Mouse (Mus musculus): ENCODE measurements around the gene Mtmr12. TPM values are rescaled to one million over a fixed set of nuclear protein-coding genes. Genes with fewer than 3 reads are reported as not detected.

Gene Mtmr12
- polyA plus RNA-seq, 1 experiment from 2014 or later = 23.4 TPM

DNA sequence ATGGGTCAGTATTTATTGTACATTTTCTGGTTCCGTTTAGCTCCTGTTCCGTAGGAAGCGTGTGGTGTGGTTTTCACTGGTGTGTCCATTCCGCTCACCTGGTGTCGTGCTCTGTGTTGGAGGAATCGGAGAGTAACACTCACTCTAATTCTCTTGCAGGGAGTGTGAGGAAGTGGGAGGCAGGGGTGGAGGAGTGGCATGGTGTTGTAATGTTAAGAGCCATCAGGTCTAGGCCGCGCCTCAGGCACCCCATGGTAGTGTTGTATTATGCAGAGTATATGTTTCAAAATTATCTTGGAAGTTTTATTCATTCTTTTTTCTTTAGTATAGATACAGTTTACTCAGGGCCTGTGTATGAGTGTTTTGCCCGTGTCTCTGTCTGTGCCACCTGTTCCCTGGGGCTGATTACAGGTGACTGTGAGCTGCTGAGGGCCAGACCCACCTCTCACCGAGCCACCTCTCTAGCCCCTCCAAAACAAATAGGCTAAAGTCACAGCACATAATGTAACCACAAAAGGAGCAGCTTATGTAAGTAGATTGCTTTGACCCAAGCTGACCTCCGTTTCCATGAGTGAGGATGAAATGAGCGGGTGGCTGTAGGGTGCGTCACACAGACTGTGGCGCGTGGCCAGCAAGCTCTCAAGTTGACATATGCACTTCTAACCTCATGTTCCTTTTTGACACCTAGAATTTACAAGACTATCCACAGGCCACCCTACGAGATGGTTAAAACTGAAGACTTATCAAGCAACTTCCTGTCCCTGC lies 53.1 kb downstream of the Mtmr12 start:
- H3K9me3 ChIP-seq (ENCODE audit: low read depth, low read length) = no peaks in the 10 kb centered on the region
- H3K4me1 ChIP-seq (ENCODE audit: insufficient read depth) = no peaks in the 10 kb centered on the region
- DNase-seq (no peak), ATAC-seq (ENCODE audit: insufficient read depth) (no peak)
- no peak overlapping the region for H3K4me2 ChIP-seq
- H3K27ac ChIP-seq (ENCODE audit: low read depth) = no peak overlapping the region
- no peaks in the 10 kb centered on the region for H3K27me3 ChIP-seq (ENCODE audit: insufficient read depth, low read length)
- H3K4me3 ChIP-seq (ENCODE audit: low read depth, low read length) = no peak overlapping the region
- H3K36me3 ChIP-seq (ENCODE audit: insufficient read depth) = peaks cover 55% of the 10 kb centered on the region
- TF ChIP-seq CTCF (IDR thresholded peaks at IDR 0.05; ENCODE audit: low read depth) = no peak
- H3K9ac ChIP-seq = no peak overlapping the region
- 86% methylated on average over 16 of the region's 16 CpGs for WGBS

DNA sequence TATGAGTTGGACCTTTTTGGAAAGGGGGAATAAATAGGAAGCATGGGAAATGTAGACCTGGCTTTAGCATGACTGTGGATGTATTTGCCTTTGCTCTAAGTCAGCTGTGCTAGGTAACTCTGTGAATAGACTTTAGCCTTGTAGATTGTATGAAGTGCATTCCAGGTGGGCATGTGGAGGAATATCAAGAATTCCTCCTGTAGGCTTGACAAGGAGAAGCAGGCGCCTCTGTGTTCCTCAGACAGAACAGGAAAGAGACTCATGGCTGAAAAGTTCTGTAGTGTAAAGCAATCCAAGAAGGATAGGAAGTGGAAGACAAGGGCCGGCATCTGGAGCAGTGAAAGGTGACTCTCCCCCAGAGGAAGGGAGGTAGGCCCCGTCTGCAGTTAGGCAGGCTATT lies 58.2 kb downstream of the Mtmr12 start:
- no peak overlapping the region for H3K4me3 ChIP-seq (ENCODE audit: low read depth, low read length)
- H3K4me1 ChIP-seq (ENCODE audit: insufficient read depth) = no peaks in the 10 kb centered on the region
- ATAC-seq (ENCODE audit: insufficient read depth) (no peak), DNase-seq (no peak)
- no peak overlapping the region for H3K9ac ChIP-seq
- no peak for TF ChIP-seq CTCF (IDR thresholded peaks at IDR 0.05; ENCODE audit: low read depth)
- H3K9me3 ChIP-seq (ENCODE audit: low read depth, low read length) = no peaks in the 10 kb centered on the region
- no peak overlapping the region for H3K4me2 ChIP-seq
- WGBS = 79% methylated on average over 3 of the region's 3 CpGs
- no peak overlapping the region for H3K27ac ChIP-seq (ENCODE audit: low read depth)
- no peaks in the 10 kb centered on the region for H3K27me3 ChIP-seq (ENCODE audit: insufficient read depth, low read length)
- peaks cover 81% of the 10 kb centered on the region for H3K36me3 ChIP-seq (ENCODE audit: insufficient read depth)

DNA sequence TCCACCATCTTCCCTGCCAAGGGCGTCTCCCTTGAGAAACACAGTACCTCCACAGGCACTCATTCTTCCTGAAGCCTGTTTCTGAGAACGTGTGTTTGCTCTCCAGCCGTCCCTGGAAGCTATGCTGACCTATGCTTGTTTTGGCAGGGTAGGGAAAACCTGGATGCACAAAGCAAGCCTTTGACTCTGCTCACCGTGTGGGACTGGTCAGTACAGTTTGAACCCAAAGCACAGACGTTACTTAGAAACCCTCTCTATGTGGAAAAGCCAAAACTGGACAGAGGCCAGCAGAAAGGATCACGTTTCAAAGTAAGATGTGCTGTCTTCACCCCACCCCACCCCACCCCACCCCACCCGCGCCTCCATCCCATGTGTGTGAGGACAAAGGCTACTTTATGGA lies 61.6 kb downstream of the Mtmr12 start:
- Histone ChIP-seq H3K4me1 (ENCODE audit: insufficient read depth) (no peaks in the 10 kb centered on the region), H3K27me3 (ENCODE audit: insufficient read depth, low read length) (no peaks in the 10 kb centered on the region), H3K9me3 (ENCODE audit: low read depth, low read length) (no peaks in the 10 kb centered on the region), H3K27ac (ENCODE audit: low read depth) (no peak overlapping the region), H3K4me3 (ENCODE audit: low read depth, low read length) (no peak overlapping the region), H3K36me3 (ENCODE audit: insufficient read depth) (peaks cover 89% of the 10 kb centered on the region), H3K9ac (no peak overlapping the region), H3K4me2 (no peak overlapping the region)
- DNase-seq (peak; percentile 58), ATAC-seq (ENCODE audit: insufficient read depth) (peak; percentile 50)
- TF ChIP-seq CTCF (IDR thresholded peaks at IDR 0.05; ENCODE audit: low read depth) = no peak
- WGBS = 44% methylated on average over 8 of the region's 8 CpGs

DNA sequence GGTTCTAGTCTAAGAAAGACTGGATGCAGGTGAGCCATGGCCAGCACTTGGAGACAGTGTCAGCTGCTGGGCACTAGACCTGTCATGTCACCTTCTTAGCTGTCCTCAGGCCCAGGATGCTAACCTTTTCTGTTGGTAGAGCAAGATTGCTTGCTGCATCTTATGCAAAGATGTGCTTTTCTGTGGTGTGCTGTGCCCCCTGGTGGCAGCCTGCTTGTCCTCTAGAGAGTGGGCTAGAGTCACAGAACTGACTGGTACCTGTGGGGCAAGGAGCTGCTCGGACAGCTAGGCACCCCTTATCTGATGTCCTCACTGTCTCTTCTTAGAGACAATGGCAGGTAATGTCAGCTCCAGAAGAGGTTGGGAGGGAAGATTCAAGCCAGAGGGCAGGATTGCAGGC lies 63.2 kb downstream of the Mtmr12 start:
- peak; percentile 52; the same call in 1 of the 2 replicates for ATAC-seq (ENCODE audit: insufficient read depth)
- H3K27ac ChIP-seq (ENCODE audit: low read depth) = no peak overlapping the region
- 25% methylated on average over 1 of the region's 1 CpGs for WGBS

DNA sequence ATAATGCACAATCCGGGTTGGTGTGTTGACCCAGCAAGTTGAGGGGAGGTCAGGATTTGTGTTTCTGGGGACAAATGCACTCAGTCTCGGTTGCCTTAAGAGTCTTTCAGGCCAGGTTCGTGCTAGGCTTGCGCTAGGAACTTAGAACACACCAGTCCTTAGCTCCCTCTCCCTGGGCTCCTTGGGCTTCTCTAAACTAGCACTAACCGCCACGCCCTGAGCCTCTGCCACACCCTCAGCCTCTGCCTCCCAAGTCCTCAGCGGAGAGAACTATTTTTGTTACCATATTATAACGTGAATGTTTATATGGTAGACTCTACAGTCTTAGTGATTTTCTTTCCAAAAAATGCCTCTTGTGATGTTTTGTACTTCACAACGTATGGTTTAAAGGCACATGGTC lies 66.5 kb downstream of the Mtmr12 start:
- WGBS = 66% methylated on average over 9 of the region's 9 CpGs
- H3K27me3 ChIP-seq (ENCODE audit: insufficient read depth, low read length) = no peaks in the 10 kb centered on the region
- no peak overlapping the region for H3K9ac ChIP-seq
- ATAC-seq (ENCODE audit: insufficient read depth) (no peak), DNase-seq (no peak)
- no peaks in the 10 kb centered on the region for H3K9me3 ChIP-seq (ENCODE audit: low read depth, low read length)
- H3K27ac ChIP-seq (ENCODE audit: low read depth) = no peak overlapping the region
- no peak overlapping the region for H3K4me2 ChIP-seq
- no peak overlapping the region for H3K4me3 ChIP-seq (ENCODE audit: low read depth, low read length)
- TF ChIP-seq CTCF (IDR thresholded peaks at IDR 0.05; ENCODE audit: low read depth) = no peak
- no peaks in the 10 kb centered on the region for H3K4me1 ChIP-seq (ENCODE audit: insufficient read depth)
- H3K36me3 ChIP-seq (ENCODE audit: insufficient read depth) = peaks cover 42% of the 10 kb centered on the region

More for the DNA sequence above, 63.2 kb downstream of the Mtmr12 start:
- Histone ChIP-seq H3K36me3 (ENCODE audit: insufficient read depth) (peaks cover 74% of the 10 kb centered on the region), H3K9me3 (ENCODE audit: low read depth, low read length) (no peaks in the 10 kb centered on the region), H3K4me3 (ENCODE audit: low read depth, low read length) (no peak overlapping the region), H3K9ac (no peak overlapping the region), H3K4me1 (ENCODE audit: insufficient read depth) (no peaks in the 10 kb centered on the region), H3K27me3 (ENCODE audit: insufficient read depth, low read length) (no peaks in the 10 kb centered on the region), H3K4me2 (no peak overlapping the region)
- TF ChIP-seq CTCF (IDR thresholded peaks at IDR 0.05; ENCODE audit: low read depth) = peak; percentile 87
- peak; percentile 87 for DNase-seq

DNA sequence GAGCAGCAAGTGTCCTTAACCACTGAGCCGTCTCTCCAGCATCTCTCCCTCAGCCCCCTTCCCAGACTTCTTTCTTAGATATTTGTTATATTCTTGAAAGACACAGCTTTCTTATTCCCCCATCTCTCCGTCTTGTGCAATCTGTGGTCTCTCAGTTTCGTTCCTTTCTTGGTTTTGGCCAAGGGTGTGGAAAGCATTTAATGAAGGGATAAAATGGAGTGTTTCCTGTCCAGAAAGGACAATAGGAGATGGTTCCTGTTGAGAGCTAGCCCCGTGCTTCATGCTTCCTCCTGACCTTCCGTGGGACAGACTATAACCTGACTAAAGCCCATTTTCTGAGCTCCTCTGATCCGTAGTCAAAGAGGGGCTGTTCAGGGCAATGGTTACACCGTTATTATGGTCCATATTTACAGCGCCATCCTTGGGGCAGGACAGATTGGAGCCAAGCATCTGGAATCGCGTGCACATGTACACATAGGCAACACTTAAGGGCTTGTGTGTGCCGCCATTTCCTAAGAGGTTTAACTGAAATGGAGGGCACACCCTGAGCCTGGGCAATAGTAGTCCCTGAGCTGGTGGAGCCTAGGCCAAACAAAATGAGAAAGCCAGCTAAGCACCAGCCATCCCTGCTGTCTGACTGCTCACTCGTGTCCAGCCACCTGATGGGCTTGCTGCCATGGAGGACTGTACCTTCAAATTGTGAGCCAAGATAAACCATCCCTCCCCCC lies 68.7 kb downstream of the Mtmr12 start:
- no peaks in the 10 kb centered on the region for H3K27me3 ChIP-seq (ENCODE audit: insufficient read depth, low read length)
- H3K27ac ChIP-seq (ENCODE audit: low read depth) = no peak overlapping the region
- DNase-seq (no peak), ATAC-seq (ENCODE audit: insufficient read depth) (no peak)
- no peaks in the 10 kb centered on the region for H3K9me3 ChIP-seq (ENCODE audit: low read depth, low read length)
- H3K4me3 ChIP-seq (ENCODE audit: low read depth, low read length) = no peak overlapping the region
- H3K36me3 ChIP-seq (ENCODE audit: insufficient read depth) = peaks cover 25% of the 10 kb centered on the region
- H3K9ac ChIP-seq = no peak overlapping the region
- WGBS = 82% methylated on average over 12 of the region's 12 CpGs
- no peak overlapping the region for H3K4me2 ChIP-seq
- no peaks in the 10 kb centered on the region for H3K4me1 ChIP-seq (ENCODE audit: insufficient read depth)
- no peak for TF ChIP-seq CTCF (IDR thresholded peaks at IDR 0.05; ENCODE audit: low read depth)

DNA sequence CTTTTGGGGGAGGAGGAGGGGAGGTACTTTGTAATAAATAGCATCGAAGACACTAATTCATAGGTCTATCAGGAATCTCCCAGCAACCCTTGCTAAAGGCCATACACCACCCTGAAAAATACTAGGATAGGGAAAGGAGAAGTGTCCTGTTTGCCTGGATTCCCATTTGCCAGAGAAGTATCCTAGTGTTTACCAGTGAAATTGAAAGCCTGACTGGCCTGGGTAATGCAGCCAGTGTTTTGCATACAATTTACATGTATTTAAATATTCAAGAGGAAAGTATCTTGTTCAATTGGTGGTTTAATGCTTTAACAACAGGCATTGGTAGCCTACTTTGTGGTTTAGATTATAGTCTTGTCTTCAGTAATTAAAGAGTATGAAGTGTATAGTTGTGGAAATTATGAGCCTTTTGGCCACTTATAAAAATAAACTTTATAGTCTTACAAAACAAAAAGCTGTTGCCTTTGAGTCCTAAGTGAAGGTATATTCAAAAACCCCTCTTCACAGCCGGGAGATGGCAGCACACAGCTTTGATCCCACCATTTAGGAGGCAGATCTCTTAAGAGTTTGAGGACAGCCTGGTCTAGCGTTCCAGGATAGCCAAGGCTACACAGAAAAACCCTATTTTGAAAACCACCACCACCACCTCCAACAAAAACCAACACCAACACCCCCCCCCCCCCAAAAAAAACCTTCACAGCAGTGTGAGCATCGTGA lies 69.4 kb downstream of the Mtmr12 start:
- Histone ChIP-seq H3K4me3 (ENCODE audit: low read depth, low read length) (no peak overlapping the region), H3K27ac (ENCODE audit: low read depth) (no peak overlapping the region), H3K27me3 (ENCODE audit: insufficient read depth, low read length) (no peaks in the 10 kb centered on the region), H3K9ac (no peak overlapping the region), H3K4me1 (ENCODE audit: insufficient read depth) (no peaks in the 10 kb centered on the region), H3K36me3 (ENCODE audit: insufficient read depth) (peaks cover 17% of the 10 kb centered on the region), H3K9me3 (ENCODE audit: low read depth, low read length) (no peaks in the 10 kb centered on the region), H3K4me2 (no peak overlapping the region)
- DNase-seq (peak; percentile 18), ATAC-seq (ENCODE audit: insufficient read depth) (no peak)
- 65% methylated on average over 4 of the region's 4 CpGs for WGBS
- no peak for TF ChIP-seq CTCF (IDR thresholded peaks at IDR 0.05; ENCODE audit: low read depth)

Data from lung, embryonic 14.5 days (tissue).